Mouse (Mus musculus) forebrain, embryonic 12.5 days (tissue): ENCODE measurements at regions not wholly inside any gene's neighbourhood (a gene's known extent, or its start where the extent isn't known, plus 50 kb on each side); places are given as distances from the start of the nearest gene placed in this dataset. TPM values are rescaled to one million over a fixed set of nuclear protein-coding genes. Genes with fewer than 3 reads are reported as not detected.

Experiments used
- ATAC-seq: fragments of 200-750 bp; cut with Nextera tagmentation; 2 replicates; pipeline ENCODE4 v1.8.0; 2017; ENCODE audit warnings: moderate TSS enrichment; ENCODE audit not compliant: low FRiP score
- H3K27ac ChIP-seq: fragments of 300-500 bp; sonication (generic); 2 replicates; pipeline ENCODE4 v1.5.1; 2016; ENCODE audit warnings: mild to moderate bottlenecking
- H3K27me3 ChIP-seq: fragments of 300-500 bp; sonication (generic); 2 replicates; pipeline ENCODE4 v1.6.1; 2016; ENCODE audit warnings: mild to moderate bottlenecking
- H3K36me3 ChIP-seq: fragments of 300-500 bp; sonication (generic); replicated peaks from 2 replicates; pipeline ENCODE4 v1.6.1; 2016; ENCODE audit warnings: mild to moderate bottlenecking
- H3K4me1 ChIP-seq: fragments of 300-500 bp; sonication (generic); 2 replicates; pipeline ENCODE4 v1.6.1; 2016
- H3K4me2 ChIP-seq: fragments of 300-500 bp; sonication (generic); 2 replicates; pipeline ENCODE4 v1.6.1; 2016; ENCODE audit warnings: mild to moderate bottlenecking, moderate library complexity
- H3K4me3 ChIP-seq: fragments of 300-500 bp; sonication (generic); replicated peaks from 2 replicates; pipeline ENCODE4 v1.5.1; 2016; ENCODE audit warnings: mild to moderate bottlenecking
- H3K9ac ChIP-seq: fragments of 300-500 bp; sonication (generic); 2 replicates; pipeline ENCODE4 v1.6.1; 2016; ENCODE audit warnings: mild to moderate bottlenecking
- H3K9me3 ChIP-seq: fragments of 300-500 bp; sonication (generic); 2 replicates; pipeline ENCODE4 v1.6.1; 2016
- WGBS: fragments of 180-500 bp; shearing (Covaris S2); methylation state at CpG from one replicate; pipeline ENCODE4 v1.1.7; 2016; 5-methylcytosine and 5-hydroxymethylcytosine counted together
- microRNA-seq: library from miRNA; unstranded; fragments of <30 nt; microRNA quantifications from one replicate; pipeline ENCODE4, GENCODE M21; 2017

DNA sequence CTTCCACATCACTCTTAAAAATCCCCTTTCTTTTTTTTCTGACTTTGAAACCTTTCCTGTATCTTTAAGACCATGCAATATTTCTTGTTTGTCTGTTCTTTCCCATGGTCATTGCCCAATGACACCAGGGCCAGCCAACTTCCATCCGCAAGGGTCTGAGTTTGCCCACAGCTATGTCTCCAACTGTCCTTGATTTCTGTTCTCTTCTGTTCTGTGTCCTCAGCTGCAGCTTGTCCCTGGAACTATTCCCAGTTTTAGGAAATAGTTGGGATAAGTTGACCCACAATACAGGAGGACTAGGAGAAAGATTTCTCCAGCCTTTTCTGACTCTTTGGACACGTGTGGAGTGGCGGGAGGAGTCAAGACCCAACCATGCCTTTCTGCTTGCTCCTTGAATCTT, 57.1 kb upstream of the Mocs2 start:
- no peak overlapping the region for H3K4me3 ChIP-seq
- H3K9me3 ChIP-seq, result no peaks in the 10 kb centered on the region
- no peaks in the 10 kb centered on the region for H3K27me3 ChIP-seq
- no peak for ATAC-seq
- no peak overlapping the region for H3K27ac ChIP-seq
- no peak overlapping the region for H3K9ac ChIP-seq
- 92% methylated on average over 3 of the region's 3 CpGs for WGBS
- no peaks in the 10 kb centered on the region for H3K4me1 ChIP-seq
- H3K4me2 ChIP-seq, result no peak overlapping the region
- H3K36me3 ChIP-seq, result no peaks in the 10 kb centered on the region

Small RNA genes in the stretch of these regions (microRNA-seq; reads per million reads assigned to microRNA genes)
- not detected for gene Gm25950
